Mouse (Mus musculus) bone marrow macrophage, adult 2 months (primary cell): Measurements from ENCODE around the gene Loxl1. TPM values are rescaled to one million over a fixed set of nuclear protein-coding genes. Genes with fewer than 3 reads are reported as not detected.

Experiments
- H3K27ac ChIP-seq: 2 replicates; pipeline ENCODE4 v1.5.1; 2012; ENCODE audit warnings: low read depth, low read length; ENCODE audit not compliant: insufficient read depth
- H3K4me1 ChIP-seq: 2 replicates; pipeline ENCODE4 v1.6.1; 2012; ENCODE audit warnings: low read length; ENCODE audit not compliant: control insufficient read depth, insufficient read depth
- H3K4me3 ChIP-seq: 2 replicates; pipeline ENCODE4 v1.5.1; 2012; ENCODE audit warnings: mild to moderate bottlenecking, low read length, moderate library complexity; ENCODE audit not compliant: insufficient read depth
- CTCF ChIP-seq: IDR thresholded peaks from 2 replicates; pipeline ENCODE4 v1.5.1; 2012; ENCODE audit warnings: low read depth, mild to moderate bottlenecking, low read length, moderate library complexity
- POLR2A ChIP-seq: IDR thresholded peaks from 2 replicates; pipeline ENCODE4 v1.6.1; 2012; ENCODE audit warnings: mild to moderate bottlenecking, low read depth, low read length, borderline replicate concordance
- polyA plus RNA-seq: library from polyadenylated mRNA; stranded (reverse); fragments of >200 nt; gene quantifications from 2 replicates; pipeline ENCODE4 v1.2.4, GENCODE M21; 2012; ENCODE audit not compliant: missing spikeins, insufficient read depth, insufficient read length

The Loxl1 gene
- polyA plus RNA-seq, 1 experiment: 1.8 TPM

DNA sequence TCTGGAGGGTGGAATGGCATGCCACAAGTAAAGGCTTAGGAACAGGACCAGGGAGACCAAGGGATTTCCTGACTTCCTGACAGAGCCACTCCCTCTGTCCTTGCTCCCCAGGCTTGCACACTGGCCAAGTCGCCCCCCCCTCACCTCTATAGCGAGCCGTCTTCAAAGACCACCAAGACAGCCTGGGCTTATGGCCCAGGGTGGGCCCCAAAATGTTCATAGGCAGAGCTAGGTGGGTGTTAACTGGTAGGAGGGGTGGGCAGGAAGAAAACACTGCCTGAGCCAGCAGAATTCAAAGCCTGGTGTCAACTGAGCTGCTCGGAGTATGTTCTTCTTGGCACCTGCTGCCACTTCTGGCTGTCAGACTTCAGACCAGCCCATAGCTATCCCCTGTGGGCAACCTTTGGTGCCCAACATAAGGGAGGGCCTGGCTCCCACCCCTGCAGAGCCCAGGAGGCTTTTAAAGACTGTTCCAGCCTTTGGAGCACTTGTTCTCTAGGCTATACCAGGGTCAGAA lies 15.0 kb downstream of the Loxl1 start:
- TF ChIP-seq POLR2A: no peak
- TF ChIP-seq CTCF: no peak
- H3K27ac ChIP-seq: no peak overlapping the region
- H3K4me1 ChIP-seq: no peaks in the 10 kb centered on the region
- H3K4me3 ChIP-seq: no peak overlapping the region

DNA sequence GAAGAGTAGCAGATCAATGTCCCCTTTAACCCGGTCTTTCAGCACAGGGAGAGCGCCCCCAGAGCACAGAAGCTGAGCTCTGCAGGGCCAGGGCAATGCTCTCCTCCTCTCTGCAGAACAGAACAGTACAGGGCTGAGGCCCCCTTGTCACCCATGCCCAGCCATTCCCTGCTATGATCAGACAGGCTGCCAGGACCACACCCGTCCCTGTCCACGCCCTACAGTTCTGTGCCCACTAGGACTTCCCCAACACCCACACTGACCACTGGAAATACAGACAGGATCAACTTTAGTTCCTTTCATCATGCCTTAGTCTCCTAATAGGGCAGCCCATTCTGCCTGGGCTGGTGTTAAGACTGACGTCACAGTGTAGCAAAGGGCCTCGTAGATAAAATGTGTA lies 15.9 kb downstream of the Loxl1 start:
- no peaks in the 10 kb centered on the region for H3K4me1 ChIP-seq
- TF ChIP-seq POLR2A (no peak), CTCF (no peak)
- H3K27ac ChIP-seq: no peak overlapping the region
- H3K4me3 ChIP-seq: no peak overlapping the region

GRCm38 (mm10) chr9:58295766-58296361 lies 17.1 kb downstream of the Loxl1 start:
- Histone ChIP-seq H3K4me3 (no peak overlapping the region), H3K4me1 (no peaks in the 10 kb centered on the region), H3K27ac (no peak overlapping the region)
- TF ChIP-seq POLR2A (no peak), CTCF (no peak)

GRCm38 (mm10) chr9:58295345-58295744 lies 17.6 kb downstream of the Loxl1 start:
- no peaks in the 10 kb centered on the region for H3K4me1 ChIP-seq
- no peak for TF ChIP-seq CTCF
- TF ChIP-seq POLR2A: no peak
- no peak overlapping the region for H3K27ac ChIP-seq
- H3K4me3 ChIP-seq: no peak overlapping the region

DNA sequence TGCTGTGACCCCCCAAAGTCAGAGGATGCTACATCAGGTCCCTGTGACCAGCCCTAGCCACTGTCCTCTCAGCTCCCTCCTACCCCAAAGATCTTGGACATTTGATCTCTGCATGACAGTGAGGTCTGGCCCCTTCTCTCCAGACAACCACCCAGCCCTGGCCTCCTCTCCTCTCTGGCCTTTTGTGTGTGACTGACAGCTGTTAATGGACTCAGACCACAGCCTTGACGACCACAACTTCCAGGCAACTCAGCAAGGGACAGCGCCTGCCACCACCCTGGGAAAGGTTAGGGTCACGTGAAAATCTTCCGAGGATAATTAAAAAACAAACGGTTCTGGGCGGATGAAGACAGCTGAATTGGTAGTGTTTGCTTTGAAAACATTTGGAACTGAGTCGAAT lies 18.5 kb downstream of the Loxl1 start:
- Histone ChIP-seq H3K4me3 (no peak overlapping the region), H3K27ac (no peak overlapping the region), H3K4me1 (no peaks in the 10 kb centered on the region)
- TF ChIP-seq POLR2A: no peak
- no peak for TF ChIP-seq CTCF

- Histone ChIP-seq H3K27ac (no peak overlapping the region), H3K4me3 (no peak overlapping the region), H3K4me1 (no peaks in the 10 kb centered on the region)
- no peak for TF ChIP-seq POLR2A
- TF ChIP-seq CTCF: no peak
Measured at GRCm38 (mm10) chr9:58289901-58290300, 23.1 kb downstream of the Loxl1 start.

DNA sequence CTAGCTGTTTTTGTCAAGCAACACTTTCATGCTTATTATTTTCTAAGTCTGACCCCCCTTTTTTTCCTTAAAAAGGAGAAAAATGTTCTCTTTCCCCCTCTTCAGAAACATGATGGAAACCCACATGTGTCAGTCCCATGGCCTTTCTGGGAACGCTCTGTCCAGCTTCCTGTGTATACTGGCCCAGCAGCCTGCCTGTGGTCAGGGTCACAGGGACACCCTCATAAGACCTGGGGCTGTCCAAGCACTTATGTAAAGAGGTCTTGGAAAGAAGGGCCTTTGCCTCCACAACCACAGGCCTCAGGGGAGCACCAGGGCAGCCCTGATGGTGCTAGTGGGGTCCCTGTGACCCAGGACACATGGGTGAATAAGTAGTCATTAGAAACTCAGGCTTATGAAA lies 23.9 kb downstream of the Loxl1 start:
- no peak overlapping the region for H3K27ac ChIP-seq
- no peaks in the 10 kb centered on the region for H3K4me1 ChIP-seq
- no peak overlapping the region for H3K4me3 ChIP-seq
- no peak for TF ChIP-seq POLR2A
- TF ChIP-seq CTCF: no peak

GRCm38 (mm10) chr9:58283431-58283830 lies 29.6 kb downstream of the Loxl1 start:
- H3K27ac ChIP-seq: no peak overlapping the region
- no peak overlapping the region for H3K4me3 ChIP-seq
- TF ChIP-seq CTCF: no peak
- no peak for TF ChIP-seq POLR2A
- peaks cover 8% of the 10 kb centered on the region; the same call in 1 of the 2 replicates for H3K4me1 ChIP-seq

DNA sequence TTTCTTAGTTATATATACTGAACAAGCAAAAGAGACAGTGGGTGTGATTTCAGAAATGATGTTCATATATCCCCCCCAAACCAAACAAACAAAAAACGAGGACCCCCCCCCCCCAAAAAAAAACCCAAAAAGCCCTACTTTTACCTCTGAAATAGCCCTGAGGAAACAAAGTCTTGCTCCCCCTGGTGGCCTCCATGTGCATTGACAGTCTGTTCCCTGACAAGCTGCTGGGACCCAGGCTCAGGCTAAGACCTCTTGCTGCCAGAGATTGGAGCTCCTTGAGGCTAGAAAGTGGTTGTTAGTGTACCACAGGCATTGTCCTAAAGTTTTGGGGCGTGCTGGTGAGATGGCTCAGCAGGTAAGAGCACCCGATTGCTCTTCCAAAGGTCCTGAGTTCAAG lies 31.4 kb downstream of the Loxl1 start:
- H3K27ac ChIP-seq: no peak overlapping the region
- no peak overlapping the region for H3K4me3 ChIP-seq
- TF ChIP-seq POLR2A (no peak), CTCF (peak; percentile 36; the same call in 1 of the 2 replicates)
- H3K4me1 ChIP-seq: peaks cover 8% of the 10 kb centered on the region; the same call in 1 of the 2 replicates

DNA sequence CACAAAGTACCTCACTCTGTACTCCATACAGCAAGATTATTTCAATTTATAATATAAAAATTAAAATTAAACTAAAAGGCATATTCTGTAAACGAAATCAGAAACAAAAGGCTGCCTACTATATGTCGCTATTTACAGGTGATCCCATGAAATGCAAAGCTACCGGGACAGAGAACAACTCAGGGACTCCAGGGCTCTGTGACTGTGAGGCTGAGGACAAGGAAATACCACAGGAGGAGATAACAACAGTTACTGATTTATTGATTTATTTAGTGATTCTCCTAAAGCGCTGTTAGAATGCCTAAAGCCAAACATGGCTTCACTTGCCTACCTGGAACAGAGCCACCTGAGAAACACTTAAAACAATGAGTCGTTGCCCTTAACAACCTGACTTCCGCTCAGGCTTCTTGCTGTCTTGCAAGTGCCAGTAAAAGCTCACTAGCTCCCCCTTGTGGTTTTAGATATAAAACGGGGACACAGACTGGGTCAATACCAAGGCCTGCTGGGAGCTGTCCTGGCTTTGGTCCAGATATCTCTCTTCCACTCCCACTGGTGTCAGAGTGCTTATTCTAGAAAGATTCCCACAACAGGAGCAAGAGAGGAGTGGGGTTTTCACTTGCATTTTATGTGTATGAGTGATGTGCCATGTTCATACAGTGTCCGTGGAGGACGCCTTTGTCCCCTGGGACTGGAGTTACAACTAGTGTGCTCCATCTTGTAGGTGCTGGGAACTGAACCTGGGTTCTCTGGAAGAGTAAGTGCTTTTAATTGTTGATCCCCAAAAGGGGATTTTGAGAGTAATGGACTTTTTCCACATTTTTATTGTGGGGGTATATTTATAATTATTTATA lies 32.5 kb downstream of the Loxl1 start:
- peaks cover 16% of the 10 kb centered on the region for H3K4me1 ChIP-seq
- H3K27ac ChIP-seq: no peak overlapping the region
- no peak for TF ChIP-seq POLR2A
- peak; percentile 69 for TF ChIP-seq CTCF
- H3K4me3 ChIP-seq: no peak overlapping the region
